Mouse (Mus musculus) skeletal muscle tissue, adult 2 months (tissue): Measurements from ENCODE around the gene Tfcp2.

Source experiments
- DNase-seq: peaks from one replicate; pipeline ENCODE4 v3.0.0-alpha.2; 2012; ENCODE audit warnings: low read depth, low spot score

Tfcp2 gene

DNA sequence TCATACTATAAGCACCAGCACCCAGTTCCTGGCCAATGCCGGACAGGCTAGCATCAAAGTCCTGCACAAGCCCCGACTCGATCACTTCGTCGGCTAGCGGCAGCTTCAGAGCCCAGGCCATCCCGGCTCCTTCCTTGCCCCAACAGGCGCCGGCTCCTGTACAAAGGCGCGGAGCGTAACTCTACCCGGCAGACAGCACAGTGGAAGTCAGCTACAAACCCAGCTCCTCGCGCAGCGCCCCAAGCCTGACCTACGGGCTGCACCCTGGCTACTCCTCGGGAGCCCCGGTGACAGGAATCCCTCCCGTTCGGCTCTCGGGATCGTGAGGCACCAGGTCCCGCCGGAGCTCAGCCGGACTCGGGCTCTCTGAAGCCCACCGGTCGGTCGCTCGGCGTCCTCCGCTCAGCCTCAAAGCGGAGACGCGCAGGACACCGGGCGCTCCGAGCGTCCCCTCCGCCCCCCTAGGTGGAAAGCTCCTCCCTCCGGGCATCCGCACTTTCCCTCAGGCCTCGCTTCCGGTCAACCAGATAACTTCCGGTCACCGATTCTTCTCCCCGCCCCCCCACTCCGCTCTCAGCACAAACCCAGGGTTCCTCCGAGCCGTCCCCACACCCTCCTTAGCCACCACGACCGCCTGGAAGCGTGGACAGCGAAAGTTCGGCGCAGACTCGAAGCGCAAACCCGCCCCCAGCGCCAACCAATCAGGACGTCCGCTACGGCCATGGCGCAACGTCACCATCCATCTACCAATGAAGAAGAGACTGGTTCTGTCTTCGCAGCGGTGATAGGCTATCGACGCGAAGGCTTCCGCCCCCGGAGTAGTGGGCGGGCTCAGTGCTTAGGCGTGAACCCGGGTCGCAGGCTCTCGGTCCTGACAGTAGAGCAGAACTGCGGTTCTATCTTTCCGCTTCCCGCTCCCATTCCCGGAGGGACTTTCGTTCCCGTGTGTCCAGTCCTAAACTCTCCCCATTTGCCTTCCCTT is at the start of gene Tfcp2:
Gene Tfcp2 (minus strand): TSS at position 683 of the 982 bp plus-strand sequence.
- peak; percentile 98 for DNase-seq

DNA sequence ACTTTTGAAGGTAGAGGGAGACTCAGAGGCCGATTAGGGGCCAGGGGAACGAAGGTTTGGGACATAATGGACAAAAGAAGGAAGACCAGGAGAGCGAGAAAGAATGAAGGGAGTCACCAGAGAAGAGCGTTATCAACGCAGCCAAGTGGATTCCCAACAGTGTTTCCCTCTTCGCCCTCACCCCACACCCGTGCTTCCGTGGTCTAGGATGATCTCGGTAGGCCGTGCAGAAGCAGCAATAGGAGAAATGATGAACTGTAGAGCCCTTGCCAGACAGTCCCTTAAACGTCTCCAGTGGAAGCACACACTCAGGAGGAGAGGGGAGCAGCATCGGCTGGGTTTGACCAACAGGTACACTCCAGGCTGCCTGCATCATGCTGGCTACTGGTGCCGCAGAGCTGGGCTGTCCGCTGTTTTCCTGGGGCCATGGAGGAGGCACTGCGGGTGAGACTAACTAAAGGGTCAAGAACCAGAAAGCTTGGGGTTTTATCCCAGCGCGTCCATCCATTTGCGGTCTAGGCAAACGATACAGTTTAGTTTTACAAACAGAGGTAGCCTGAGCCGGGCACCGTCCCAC is 49.0 kb upstream of the Tfcp2 start:
- no peak for DNase-seq

DNA sequence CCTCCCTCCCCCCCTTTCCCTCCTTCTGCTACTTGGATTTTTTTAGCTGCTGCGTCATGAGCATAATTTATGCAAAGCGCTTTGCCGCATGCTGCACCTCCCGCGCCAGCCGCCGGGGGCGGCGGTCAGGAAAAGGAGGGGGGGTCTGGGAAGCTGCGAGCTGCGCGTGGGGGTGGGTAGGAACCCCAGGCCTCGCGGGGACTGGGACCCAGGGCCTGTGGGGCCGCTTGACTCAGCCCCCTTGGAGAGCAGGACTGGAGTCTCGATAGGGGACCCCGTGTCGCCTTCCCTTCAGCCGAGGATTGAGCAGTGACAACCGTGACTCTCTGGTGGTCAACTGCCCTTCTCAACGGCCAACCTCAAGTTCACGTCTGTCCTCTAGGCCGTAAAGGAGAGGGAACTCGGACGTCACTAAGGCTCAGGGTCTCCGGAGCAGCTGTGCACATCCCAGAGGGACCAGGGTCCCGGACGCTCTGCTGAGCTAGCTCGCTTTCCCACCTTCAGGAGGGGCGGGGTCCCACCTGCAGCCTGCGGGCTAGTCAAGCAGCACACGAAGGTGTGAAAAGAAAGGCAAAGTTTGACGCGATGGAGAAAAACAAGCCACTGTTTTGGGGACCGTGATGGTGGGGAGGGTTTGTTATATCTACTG is 48.4 kb upstream of the Tfcp2 start:
- DNase-seq: peak; percentile 75

DNA sequence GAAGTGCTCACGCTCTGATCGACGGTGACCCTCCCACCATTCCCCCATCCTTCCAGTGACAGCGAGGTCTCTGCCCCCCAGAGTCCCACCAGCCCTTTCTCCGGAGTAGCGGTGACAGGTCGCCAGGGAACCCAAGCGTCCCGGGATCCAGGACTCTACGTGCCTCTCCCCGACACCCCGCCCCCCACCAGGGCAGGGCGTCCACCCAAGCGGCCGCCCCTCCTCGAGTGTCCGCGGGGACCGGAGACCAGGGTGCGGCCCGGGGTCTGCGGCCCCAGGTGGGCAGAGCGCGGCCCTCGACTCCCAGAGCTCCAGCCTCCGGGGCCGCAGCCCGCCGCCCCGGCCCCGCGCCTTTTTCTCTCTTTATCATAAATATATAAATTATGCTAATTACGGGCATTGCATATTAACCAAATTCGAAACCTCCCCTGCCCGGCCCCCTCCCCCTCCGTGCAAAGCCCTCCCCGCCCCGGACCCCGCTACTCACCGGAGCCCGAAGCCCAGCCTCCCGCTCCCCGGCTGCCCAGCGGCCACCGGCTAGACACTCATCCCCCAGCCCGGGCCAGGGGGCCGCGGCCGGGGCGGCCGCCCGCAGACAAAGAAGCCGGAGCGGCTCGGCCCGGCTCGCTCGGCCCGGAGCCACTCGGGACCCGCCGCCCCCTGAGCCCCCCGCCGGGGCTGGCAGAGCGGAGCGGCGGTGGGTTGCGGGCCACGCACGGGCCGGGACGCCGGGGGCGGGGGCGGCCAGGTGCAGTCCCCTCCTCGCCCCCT is 47.7 kb upstream of the Tfcp2 start, which contains the start of gene Pou6f1:
Gene Pou6f1 (minus strand): TSS at position 709 of the 771 bp plus-strand sequence.
- DNase-seq: no peak

GRCm38 (mm10) chr15:100598883-100599275 is 47.1 kb upstream of the Tfcp2 start:
- DNase-seq: no peak

GRCm38 (mm10) chr15:100598287-100598882 is 46.6 kb upstream of the Tfcp2 start:
- no peak for DNase-seq

- no peak for DNase-seq
These were observed 41.0 kb upstream of the Tfcp2 start for GRCm38 (mm10) chr15:100592817-100593216.

- no peak for DNase-seq
These were observed 38.6 kb upstream of the Tfcp2 start for GRCm38 (mm10) chr15:100590436-100590835.

DNA sequence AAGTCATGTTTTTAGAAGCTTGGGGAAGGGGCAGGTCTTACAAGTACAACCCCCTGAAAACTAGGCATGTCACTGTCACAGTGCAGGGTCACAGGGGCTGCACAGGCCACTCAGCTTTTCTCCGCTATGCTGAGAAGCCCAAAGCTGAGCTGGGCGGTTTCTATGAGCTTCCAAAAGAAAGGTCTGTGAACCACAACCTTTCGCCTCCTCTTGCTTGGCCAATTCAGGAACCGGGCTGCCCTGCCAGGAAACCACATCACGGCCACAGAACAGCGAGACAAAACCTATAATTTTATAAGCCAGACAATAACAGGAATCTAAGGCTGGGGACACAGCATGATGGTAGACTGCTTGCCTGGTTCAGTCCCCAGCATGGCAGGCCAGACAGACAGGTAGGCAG is 36.5 kb upstream of the Tfcp2 start:
- no peak for DNase-seq

DNA sequence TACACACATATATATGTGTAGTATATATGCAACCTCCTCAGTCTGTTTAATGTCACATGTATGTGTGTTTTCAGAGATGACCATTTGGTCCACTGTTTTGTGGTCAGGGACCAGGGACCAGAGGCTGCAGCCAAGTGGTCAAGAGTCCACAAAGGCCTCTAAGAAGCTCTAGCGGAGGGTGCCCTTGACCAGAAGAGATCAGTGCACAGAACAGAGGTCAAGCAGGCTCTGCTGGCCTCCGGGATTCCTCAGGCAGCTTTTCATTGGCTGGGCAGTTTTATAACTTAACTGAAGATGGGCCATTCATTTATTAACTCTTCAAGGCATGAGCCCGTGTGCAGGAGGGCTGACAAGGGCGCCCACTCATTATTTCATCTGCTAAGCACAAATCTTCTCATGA is 35.4 kb upstream of the Tfcp2 start:
- no peak for DNase-seq

DNA sequence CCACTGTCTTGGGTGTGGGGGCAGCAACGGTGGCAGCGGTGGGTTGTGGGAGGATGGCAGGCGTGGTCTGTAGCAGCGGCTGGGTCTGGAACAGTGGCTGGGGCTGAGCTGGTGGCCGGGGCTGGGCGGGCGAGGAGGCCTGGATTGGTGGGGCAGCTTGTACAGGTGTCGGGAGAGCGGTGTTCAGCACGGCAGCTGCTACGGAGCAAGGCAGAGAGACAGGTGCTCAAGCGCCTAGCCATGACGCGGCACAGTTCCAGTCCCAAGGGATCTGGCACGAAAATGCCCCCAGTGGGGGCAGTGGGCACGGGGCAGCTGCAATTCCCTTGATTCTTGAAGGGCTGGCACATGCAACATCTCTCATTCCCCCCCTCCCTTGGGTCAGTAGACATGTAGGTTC is 34.1 kb upstream of the Tfcp2 start:
- no peak for DNase-seq

DNA sequence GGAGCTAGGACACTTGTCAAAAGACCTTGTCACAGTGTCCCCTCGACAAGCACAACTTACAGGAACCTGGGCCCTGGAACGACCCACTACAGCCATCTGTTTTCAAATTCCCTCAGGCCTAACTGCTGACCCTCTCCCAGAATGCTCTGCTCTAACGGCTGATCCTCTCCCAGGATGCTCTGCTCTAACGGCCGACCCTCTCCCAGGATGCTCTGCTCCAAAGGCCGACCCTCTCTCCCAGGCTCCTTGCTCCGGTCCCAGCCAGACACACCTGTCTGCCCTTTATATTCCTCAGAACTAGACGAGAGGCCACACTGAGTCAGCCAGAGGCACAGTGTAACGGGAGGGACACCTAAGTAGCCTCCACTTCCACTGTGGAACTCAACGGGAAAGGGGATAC is 28.3 kb upstream of the Tfcp2 start:
- no peak for DNase-seq

GRCm38 (mm10) chr15:100577972-100578371 is 26.2 kb upstream of the Tfcp2 start:
- DNase-seq: no peak

DNA sequence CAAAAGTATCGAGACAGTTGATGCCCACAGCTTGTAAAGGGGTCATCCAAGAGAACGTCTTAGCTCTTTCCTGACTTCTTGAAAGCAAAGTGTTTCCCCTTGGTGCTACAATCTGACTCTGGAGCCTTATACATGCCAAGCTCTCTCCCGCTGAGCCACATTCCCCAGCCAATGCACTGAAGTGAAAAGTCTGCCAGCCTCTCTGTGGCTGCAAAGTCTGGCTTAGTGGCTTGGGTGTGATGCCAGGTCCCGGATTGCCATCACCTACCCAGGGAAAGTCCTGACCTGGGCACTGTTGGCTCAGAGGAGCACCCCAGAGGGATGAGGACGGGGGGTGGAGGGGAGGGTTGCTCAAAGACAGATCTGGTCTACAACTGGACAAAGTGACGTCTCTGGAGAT is 25.0 kb upstream of the Tfcp2 start:
- no peak for DNase-seq

DNA sequence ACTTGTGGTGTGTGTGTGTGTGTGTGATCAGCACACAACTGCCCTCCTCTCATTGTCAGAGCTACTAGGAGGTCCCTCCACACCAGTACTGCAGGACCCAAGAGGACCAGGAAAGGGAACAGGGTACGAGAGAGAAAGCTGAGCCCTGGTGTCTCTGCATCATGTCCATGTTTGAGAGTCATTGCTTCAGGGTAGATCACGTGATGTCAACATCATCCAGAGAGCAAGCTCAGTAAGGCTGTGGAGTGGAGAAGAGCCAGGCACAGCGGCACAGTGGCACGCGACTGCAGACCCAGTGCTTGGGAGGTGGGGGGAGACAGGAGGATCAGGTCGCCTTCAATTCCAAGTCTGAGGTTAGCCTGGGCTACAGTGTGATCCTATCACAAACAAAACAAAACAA is 24.6 kb upstream of the Tfcp2 start:
- DNase-seq: no peak

DNA sequence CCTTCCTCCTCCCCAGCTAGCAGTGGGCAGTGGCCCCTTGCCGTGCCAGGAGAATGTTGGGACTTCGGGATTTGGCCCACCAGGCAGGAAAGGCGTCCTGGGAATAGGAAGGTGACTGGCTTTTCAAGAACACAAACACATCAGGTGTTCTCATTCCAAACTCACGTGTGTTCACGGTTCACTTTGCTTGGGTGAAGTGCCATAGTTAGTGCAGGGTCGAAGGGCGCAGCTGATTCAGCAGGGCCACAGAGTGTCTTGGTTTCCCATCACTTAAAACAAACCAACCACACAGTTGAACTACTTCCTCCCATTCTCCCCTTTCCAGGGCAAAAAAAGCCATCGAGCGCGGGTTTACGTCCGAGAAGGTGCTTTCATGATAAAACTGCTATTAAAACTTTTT is 23.6 kb upstream of the Tfcp2 start:
- DNase-seq: no peak

GRCm38 (mm10) chr15:100574378-100574777 is 22.6 kb upstream of the Tfcp2 start:
- DNase-seq: no peak

- no peak for DNase-seq
These were observed 22.1 kb upstream of the Tfcp2 start for GRCm38 (mm10) chr15:100573946-100574345.

GRCm38 (mm10) chr15:100569239-100569638 is 17.4 kb upstream of the Tfcp2 start:
- DNase-seq: no peak

GRCm38 (mm10) chr15:100566531-100566930 is 14.7 kb upstream of the Tfcp2 start:
- no peak for DNase-seq

- DNase-seq: no peak
These were observed 6.1 kb upstream of the Tfcp2 start for GRCm38 (mm10) chr15:100557705-100558433.
